ENCODE assay signal across 24 mouse cellular contexts in the genomic region with DNA sequence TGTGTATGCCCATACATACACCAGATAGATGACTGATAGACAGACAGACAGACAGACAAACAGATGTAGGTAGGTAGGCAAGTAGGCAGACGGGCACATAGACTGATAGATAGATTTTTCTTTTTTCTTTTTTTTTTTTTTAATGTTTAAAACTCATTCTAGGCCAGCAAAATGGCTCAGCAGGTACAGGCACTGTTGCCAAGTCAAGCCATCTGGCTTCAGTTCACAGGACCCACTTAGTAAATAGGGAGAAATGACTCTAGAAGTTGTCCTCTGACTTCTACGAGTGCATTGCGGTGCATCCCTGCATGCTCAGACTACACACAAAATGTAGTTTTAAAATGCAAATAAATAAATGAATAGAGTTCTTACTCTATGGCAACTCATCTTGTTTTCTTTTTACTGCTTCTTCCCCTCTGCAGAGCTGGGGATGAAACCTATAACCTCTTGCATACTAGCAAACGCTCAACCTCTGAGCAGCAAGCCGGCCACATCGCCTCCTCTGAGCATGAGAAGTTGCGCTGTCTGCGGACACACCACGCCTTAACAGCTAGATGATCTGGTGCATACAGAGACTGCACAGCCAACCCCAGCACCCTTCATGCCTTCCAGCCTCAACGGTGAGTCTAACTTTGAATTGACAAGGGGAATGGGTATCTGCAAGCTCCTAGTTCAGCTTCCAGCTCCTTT. TPM values are rescaled to one million over a fixed set of nuclear protein-coding genes. Genes with fewer than 3 reads are reported as not detected.
A peak's percentile ranks its signal among the peaks of the same experiment; 100 is the strongest.
DNase-seq lines count a peak whose midpoint lies in the region; ATAC-seq and TF ChIP-seq lines count a peak whose summit lies in the region.
"Had no signal": no experiment of that assay in that cellular context is flagged by ENCODE, and none has a peak within 500 bp of the region (broad histone marks: within the 10 kb centered on the region; RNA-seq: fewer than 3 reads in every experiment).

No protein-coding gene starts in this region.

- no peak for ATAC-seq in hindbrain, postnatal 0 days
- no peak for ATAC-seq in hindbrain, embryonic 11.5 days (ENCODE audit: low FRiP score)
- ATAC-seq: CD4-positive, CD25-positive, alpha-beta regulatory T cell, adult 4 months; forebrain, postnatal 0 days had no signal

- WGBS in hindbrain, postnatal 0 days: 85% methylated on average over 10 of the region's 10 CpGs
- 89% methylated on average over 10 of the region's 10 CpGs for WGBS in hindbrain, embryonic 11.5 days
- WGBS in cerebellum, adult 2 months: 29% methylated on average over 10 of the region's 10 CpGs
- 97% methylated on average over 10 of the region's 10 CpGs for WGBS in forebrain, embryonic 10.5 days

- H3K9me3 ChIP-seq in hindbrain, postnatal 0 days (ENCODE audit: low read length): no peaks in the 10 kb centered on the region
- no peaks in the 10 kb centered on the region for H3K9me3 ChIP-seq in hindbrain, embryonic 11.5 days (ENCODE audit: control insufficient read depth, low read length)
- H3K9me3 ChIP-seq in forebrain, embryonic 10.5 days: no peaks in the 10 kb centered on the region
- H3K9me3 ChIP-seq: heart, embryonic 13.5 days; hindbrain, embryonic 12.5 days; limb, embryonic 15.5 days; midbrain, embryonic 12.5 days had no signal

- no peak overlapping the region for H3K4me3 ChIP-seq in hindbrain, postnatal 0 days (ENCODE audit: low read length)
- no peak overlapping the region for H3K4me3 ChIP-seq in hindbrain, embryonic 11.5 days (ENCODE audit: low read depth, low read length)
- H3K4me3 ChIP-seq in cerebellum, adult 2 months (replicated peaks; ENCODE audit: insufficient read depth, low read depth, low read length): no peak overlapping the region
- no peak overlapping the region for H3K4me3 ChIP-seq in forebrain, embryonic 10.5 days
- H3K4me3 ChIP-seq: heart, embryonic 13.5 days; hindbrain, embryonic 12.5 days; limb, embryonic 15.5 days; midbrain, embryonic 12.5 days had no signal

- H3K4me1 ChIP-seq in hindbrain, postnatal 0 days (ENCODE audit: insufficient read depth, low read length): no peaks in the 10 kb centered on the region; the same call in 1 of the 2 replicates
- H3K4me1 ChIP-seq in hindbrain, embryonic 11.5 days (replicated peaks; ENCODE audit: control insufficient read depth, insufficient read depth, low read length): no peaks in the 10 kb centered on the region
- peaks cover 57% of the 10 kb centered on the region for H3K4me1 ChIP-seq in cerebellum, adult 2 months (ENCODE audit: control insufficient read depth, insufficient read depth, low read length)
- peaks cover 14% of the 10 kb centered on the region for H3K4me1 ChIP-seq in forebrain, embryonic 10.5 days

- H3K27me3 ChIP-seq in hindbrain, postnatal 0 days (ENCODE audit: insufficient read depth, low read length): no peaks in the 10 kb centered on the region
- H3K27me3 ChIP-seq in hindbrain, embryonic 11.5 days (ENCODE audit: control insufficient read depth, insufficient read depth, low read length): no peaks in the 10 kb centered on the region
- H3K27me3 ChIP-seq in cerebellum, adult 2 months (ENCODE audit: control insufficient read depth, insufficient read depth, low read length): no peaks in the 10 kb centered on the region
- no peaks in the 10 kb centered on the region for H3K27me3 ChIP-seq in forebrain, embryonic 10.5 days (ENCODE audit: poor library complexity, severe bottlenecking)
- H3K27me3 ChIP-seq: heart, embryonic 13.5 days; hindbrain, embryonic 12.5 days; limb, embryonic 15.5 days; midbrain, embryonic 12.5 days had no signal

- H3K4me2 ChIP-seq in hindbrain, postnatal 0 days (ENCODE audit: low read depth, low read length): no peak overlapping the region
- no peak overlapping the region for H3K4me2 ChIP-seq in hindbrain, embryonic 11.5 days (replicated peaks; ENCODE audit: low read depth, low read length)
- H3K4me2 ChIP-seq: heart, embryonic 13.5 days; hindbrain, embryonic 12.5 days; limb, embryonic 15.5 days; lung, embryonic 14.5 days; midbrain, embryonic 12.5 days had no signal

- peaks cover 6% of the 10 kb centered on the region; the same call in 1 of the 2 replicates for H3K36me3 ChIP-seq in hindbrain, postnatal 0 days (ENCODE audit: insufficient read depth, low read length)
- no peaks in the 10 kb centered on the region for H3K36me3 ChIP-seq in hindbrain, embryonic 11.5 days (ENCODE audit: control insufficient read depth, insufficient read depth, low read length)
- peaks cover 13% of the 10 kb centered on the region for H3K36me3 ChIP-seq in forebrain, embryonic 10.5 days (replicated peaks)

- no peak overlapping the region for H3K27ac ChIP-seq in hindbrain, postnatal 0 days
- H3K27ac ChIP-seq in hindbrain, embryonic 11.5 days (ENCODE audit: low read depth, low read length): no peak overlapping the region
- H3K27ac ChIP-seq in cerebellum, adult 2 months (ENCODE audit: insufficient read depth, low read length): 0 out of 2 replicates have a peak overlapping the region, but pooled peaks have one; percentile 1
- H3K27ac ChIP-seq in forebrain, embryonic 10.5 days: no peak overlapping the region
- H3K27ac ChIP-seq: heart, embryonic 13.5 days; hindbrain, embryonic 12.5 days; kidney, postnatal 0 days; limb, embryonic 15.5 days; midbrain, embryonic 12.5 days had no signal

- no peak for TF ChIP-seq CTCF in hindbrain, postnatal 0 days (IDR thresholded peaks at IDR 0.05; ENCODE audit: low read depth)
- no peak for TF ChIP-seq CTCF in cerebellum, adult 2 months (IDR thresholded peaks at IDR 0.05; ENCODE audit: borderline replicate concordance, insufficient read depth, low read depth, low read length)

- no peak overlapping the region for H3K9ac ChIP-seq in hindbrain, postnatal 0 days (replicated peaks; ENCODE audit: low read length)
- H3K9ac ChIP-seq in hindbrain, embryonic 11.5 days (ENCODE audit: low read depth, low read length): no peak overlapping the region
- H3K9ac ChIP-seq: forebrain, postnatal 0 days; heart, embryonic 13.5 days; hindbrain, embryonic 12.5 days; limb, embryonic 15.5 days; lung, embryonic 14.5 days; midbrain, embryonic 12.5 days had no signal

- no peak for TF ChIP-seq POLR2A in cerebellum, adult 2 months (IDR thresholded peaks at IDR 0.05; ENCODE audit: borderline replicate concordance, insufficient read depth, low read length)

- DNase-seq in hindbrain, postnatal 0 days (ENCODE audit: low spot score): peak; percentile 23
- no peak for DNase-seq in hindbrain, embryonic 11.5 days (ENCODE audit: low spot score)
- peak; percentile 94 for DNase-seq in brain, adult 2 months (ENCODE audit: low read depth, low spot score)
- DNase-seq in cerebellum, adult 2 months: peak; percentile 84 to 88
- DNase-seq in cerebellum, postnatal 25 days: peak; percentile 85 to 89
- DNase-seq in forebrain, embryonic 10.5 days (ENCODE audit: extremely low spot score, low spot score): no peak
- no peak for DNase-seq in heart, adult 11 months
- DNase-seq: adrenal gland, postnatal 36 days; forebrain, postnatal 0 days; gastrocnemius, postnatal 14 days; heart, adult 18-20 months; heart, postnatal 14 days; kidney, adult 18-20 months; layer of hippocampus, adult 9-11 months; lung, embryonic 14.5 days; retina, postnatal 1 day; right cerebral cortex, postnatal 4 days; thymus, postnatal 36 days had no signal

RNA-seq across cellular contexts. Expression of a gene that starts 16.1 kb away (rescaled TPM):
- 0.32 TPM in 1 of 2 replicates, not detected in the other for total RNA-seq in hindbrain, postnatal 0 days (2014; rRNA removed)
- polyA plus RNA-seq in hindbrain, postnatal 0 days (2015; fragmentation: Nextera tagmentation; extraction: Ambion mirVana): 0.20 and 0.34 TPM in 2 replicates
- polyA plus RNA-seq in hindbrain, embryonic 11.5 days (2014; fragmentation: Nextera tagmentation; extraction: Ambion mirVana): 1.4 and 2.2 TPM in 2 replicates
- polyA plus RNA-seq in cerebellum, adult 2 months (2012; rRNA removed): 0.49 and 0.68 TPM in 2 replicates
- 2.5 and 3.2 TPM in 2 replicates for polyA plus RNA-seq in forebrain, embryonic 10.5 days (2016; fragmentation: Nextera tagmentation; extraction: Ambion mirVana)
- total RNA-seq: adrenal gland, postnatal 36 days; gastrocnemius, postnatal 14 days had no signal
- polyA plus RNA-seq: CD4-positive, CD25-positive, alpha-beta regulatory T cell, adult 4 months had no signal

RNA-seq across cellular contexts. Expression of a gene that starts 18.0 kb away (rescaled TPM):
- total RNA-seq in hindbrain, postnatal 0 days (2014; rRNA removed): 18.6 and 27.3 TPM in 2 replicates
- 7.4 and 8.0 TPM in 2 replicates for polyA plus RNA-seq in hindbrain, postnatal 0 days (2015; fragmentation: Nextera tagmentation; extraction: Ambion mirVana)
- 5.0 and 6.8 TPM in 2 replicates for polyA plus RNA-seq in hindbrain, embryonic 11.5 days (2014; fragmentation: Nextera tagmentation; extraction: Ambion mirVana)
- polyA plus RNA-seq in cerebellum, adult 2 months (2012; rRNA removed): 18.9 and 19.4 TPM in 2 replicates
- 4.6 and 6.6 TPM in 2 replicates for polyA plus RNA-seq in forebrain, embryonic 10.5 days (2016; fragmentation: Nextera tagmentation; extraction: Ambion mirVana)

RNA-seq across cellular contexts. Expression of a gene that starts 41.6 kb away (rescaled TPM):
- 0.54 TPM in 1 of 2 replicates, not detected in the other for total RNA-seq in hindbrain, postnatal 0 days (2014; rRNA removed)
- polyA plus RNA-seq in hindbrain, postnatal 0 days (2015; fragmentation: Nextera tagmentation; extraction: Ambion mirVana): 1.5 and 2.0 TPM in 2 replicates
- polyA plus RNA-seq in hindbrain, embryonic 11.5 days (2014; fragmentation: Nextera tagmentation; extraction: Ambion mirVana): 3.2 and 3.8 TPM in 2 replicates
- polyA plus RNA-seq in cerebellum, adult 2 months (2012; rRNA removed): 4.9 and 5.7 TPM in 2 replicates
- 2.1 TPM in 2 replicates for polyA plus RNA-seq in forebrain, embryonic 10.5 days (2016; fragmentation: Nextera tagmentation; extraction: Ambion mirVana)

RNA-seq across cellular contexts. Expression of a gene that starts 44.6 kb away (rescaled TPM):
- 7.9 and 11.3 TPM in 2 replicates for total RNA-seq in hindbrain, postnatal 0 days (2014; rRNA removed)
- polyA plus RNA-seq in hindbrain, postnatal 0 days (2015; fragmentation: Nextera tagmentation; extraction: Ambion mirVana): 27.4 and 31.5 TPM in 2 replicates
- polyA plus RNA-seq in hindbrain, embryonic 11.5 days (2014; fragmentation: Nextera tagmentation; extraction: Ambion mirVana): 57.7 and 61.7 TPM in 2 replicates
- 36.2 and 36.4 TPM in 2 replicates for polyA plus RNA-seq in cerebellum, adult 2 months (2012; rRNA removed)
- 76.4 and 78.6 TPM in 2 replicates for polyA plus RNA-seq in forebrain, embryonic 10.5 days (2016; fragmentation: Nextera tagmentation; extraction: Ambion mirVana)

RNA-seq across cellular contexts. Expression of a gene that starts 56.9 kb away (rescaled TPM):
- 196 and 209 TPM in 2 replicates for total RNA-seq in hindbrain, postnatal 0 days (2014; rRNA removed)
- 660 and 682 TPM in 2 replicates for polyA plus RNA-seq in hindbrain, postnatal 0 days (2015; fragmentation: Nextera tagmentation; extraction: Ambion mirVana)
- polyA plus RNA-seq in hindbrain, embryonic 11.5 days (2014; fragmentation: Nextera tagmentation; extraction: Ambion mirVana): 1,125 and 1,154 TPM in 2 replicates
- polyA plus RNA-seq in cerebellum, adult 2 months (2012; rRNA removed): 347 and 359 TPM in 2 replicates
- 1,473 and 1,500 TPM in 2 replicates for polyA plus RNA-seq in forebrain, embryonic 10.5 days (2016; fragmentation: Nextera tagmentation; extraction: Ambion mirVana)

Comparison
In these comparisons a context has a peak if more than half of its experiments do, and no peak if none do; other contexts are left out.
1. DNase-seq: peak in hindbrain, postnatal 0 days (single experiment), brain, adult 2 months (single experiment), cerebellum, adult 2 months (2 of 2) and cerebellum, postnatal 25 days (2 of 2); none in hindbrain, embryonic 11.5 days (single experiment), forebrain, embryonic 10.5 days (single experiment) and heart, adult 11 months (single experiment).